Mouse (Mus musculus) right cerebral cortex, adult 2 months (tissue): ENCODE results near the gene Txnl4b.
A peak's percentile ranks its signal among the peaks of the same experiment; 100 is the strongest.

ENCODE experiments used
- DNase-seq, 2 experiments: peaks; one replicate each; pipeline ENCODE4 v3.0.0; 2021 to 2022; ENCODE audit warnings: low spot score in 2 of 2

The Txnl4b gene

DNA sequence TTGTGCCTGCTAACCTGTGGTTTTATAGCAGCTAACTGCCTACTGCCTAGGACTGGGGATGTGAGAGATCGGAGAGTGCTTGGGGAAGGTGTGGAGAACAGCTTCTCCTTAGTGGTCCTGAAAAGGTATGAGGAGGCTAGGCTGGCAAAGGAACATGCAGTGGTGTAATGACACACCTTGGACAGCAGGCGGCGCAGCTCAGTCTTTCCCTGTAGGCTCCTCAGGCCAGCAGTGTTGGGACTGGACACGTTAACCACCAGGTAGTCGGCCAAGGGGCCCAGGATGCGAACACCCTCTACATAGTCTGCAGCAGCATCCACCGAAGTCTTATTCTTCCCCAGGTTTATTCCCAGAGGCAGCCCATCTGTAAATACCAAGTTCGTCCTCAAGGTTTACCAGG, 30.2 kb downstream of the Txnl4b start:
- peak; percentile 39 to 57 for DNase-seq

DNA sequence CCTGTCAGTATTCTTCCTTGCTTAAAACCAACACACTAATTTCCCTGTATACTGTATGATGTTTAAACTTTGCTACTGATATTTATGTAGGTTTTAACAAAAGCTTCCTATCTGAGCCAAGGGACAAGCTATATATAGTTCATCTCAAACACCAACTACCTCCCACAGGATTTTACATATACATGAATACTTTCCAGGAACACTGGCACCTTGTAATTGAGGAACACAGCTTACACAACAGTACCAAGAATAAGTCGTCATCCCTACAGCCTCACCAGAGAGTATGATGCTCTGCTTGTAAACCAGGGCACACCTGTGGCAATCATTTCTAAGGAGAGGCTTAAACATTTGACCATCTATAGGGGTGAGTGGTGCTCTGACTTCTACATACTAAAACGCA, 41.0 kb downstream of the Txnl4b start:
- no peak for DNase-seq

DNA sequence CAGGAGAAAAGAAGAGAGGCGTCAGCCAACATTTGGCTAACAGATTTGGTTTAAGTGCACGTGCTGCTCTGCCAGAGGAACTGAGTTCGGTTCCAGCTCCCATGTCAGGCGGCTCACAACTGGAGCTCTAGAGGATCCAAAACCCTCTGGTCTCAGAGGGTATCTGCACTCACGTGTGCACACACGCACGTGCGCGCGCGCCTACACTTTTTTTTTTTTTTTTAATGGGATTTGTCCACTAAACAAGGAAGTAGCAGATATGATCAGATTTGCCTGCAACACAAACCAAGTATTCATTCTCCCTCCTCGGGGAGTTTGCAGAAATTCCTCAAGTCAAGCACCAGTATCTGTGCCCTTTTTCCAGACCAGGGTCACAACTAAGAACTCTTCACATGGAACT, 42.0 kb downstream of the Txnl4b start:
- DNase-seq = no peak

DNA sequence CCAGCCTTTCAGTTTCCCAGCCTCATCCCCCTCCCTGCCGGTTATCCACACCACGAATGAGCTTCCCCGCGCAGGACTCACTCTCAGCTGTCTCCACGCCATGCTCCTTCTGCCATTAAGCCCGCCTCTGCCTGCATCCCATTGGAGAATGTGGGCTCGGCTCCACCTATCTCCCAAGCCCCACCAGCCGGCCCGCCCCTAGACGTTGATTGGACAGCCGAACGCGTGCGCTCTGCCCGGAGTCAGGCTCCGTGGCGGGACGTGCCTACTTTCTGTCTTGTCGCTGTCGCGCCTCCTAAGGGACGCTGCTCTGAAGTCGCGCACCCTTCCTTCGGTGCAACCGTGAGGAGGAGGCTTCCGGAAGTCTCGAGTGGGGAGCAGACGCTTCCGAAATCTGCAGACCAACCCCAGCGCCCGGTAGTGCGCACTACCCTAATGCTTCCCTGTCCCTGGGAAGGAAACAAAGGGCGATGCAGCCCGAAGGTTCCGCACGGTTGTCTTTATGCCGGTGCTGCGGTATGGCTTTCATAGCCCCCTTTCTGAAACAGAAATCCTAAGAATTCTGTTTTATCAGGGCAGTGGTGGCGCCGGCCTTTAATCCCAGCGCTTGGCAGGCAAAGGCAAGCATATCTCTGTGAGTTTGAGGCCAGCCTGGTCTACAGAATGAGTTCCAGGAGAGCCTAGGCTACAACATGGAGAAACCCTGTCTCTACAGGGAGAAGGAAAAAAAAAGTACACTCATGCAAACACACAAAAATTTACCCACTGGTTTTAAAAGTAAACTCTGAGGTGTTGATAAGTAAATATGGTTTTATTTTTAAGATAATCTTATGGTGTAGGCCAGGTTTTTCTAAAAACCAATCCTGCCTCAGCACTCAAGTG, 42.8 kb downstream of the Txnl4b start, which contains the start of gene Dhodh:
Dhodh (minus strand) TSS at position 403 of the 882 bp plus-strand sequence.
- peak; percentile 95 to 98 for DNase-seq

DNA sequence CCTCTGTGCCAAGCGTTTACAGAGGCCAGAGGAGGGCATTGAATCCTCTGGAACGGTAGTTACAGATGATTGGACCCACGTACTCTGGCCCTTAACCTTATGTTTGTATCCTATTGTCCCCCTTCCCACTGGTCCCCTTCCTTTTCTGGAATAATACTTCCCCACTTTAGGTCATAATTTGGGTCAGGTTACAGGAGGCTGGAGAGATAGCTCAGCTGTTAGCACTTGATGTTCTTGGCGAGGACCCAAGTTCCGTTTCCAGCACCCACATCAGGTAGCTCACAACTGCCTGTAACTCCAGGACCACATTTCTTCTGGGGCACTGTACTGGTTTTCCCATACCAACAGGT, 43.4 kb downstream of the Txnl4b start:
- DNase-seq = no peak

DNA sequence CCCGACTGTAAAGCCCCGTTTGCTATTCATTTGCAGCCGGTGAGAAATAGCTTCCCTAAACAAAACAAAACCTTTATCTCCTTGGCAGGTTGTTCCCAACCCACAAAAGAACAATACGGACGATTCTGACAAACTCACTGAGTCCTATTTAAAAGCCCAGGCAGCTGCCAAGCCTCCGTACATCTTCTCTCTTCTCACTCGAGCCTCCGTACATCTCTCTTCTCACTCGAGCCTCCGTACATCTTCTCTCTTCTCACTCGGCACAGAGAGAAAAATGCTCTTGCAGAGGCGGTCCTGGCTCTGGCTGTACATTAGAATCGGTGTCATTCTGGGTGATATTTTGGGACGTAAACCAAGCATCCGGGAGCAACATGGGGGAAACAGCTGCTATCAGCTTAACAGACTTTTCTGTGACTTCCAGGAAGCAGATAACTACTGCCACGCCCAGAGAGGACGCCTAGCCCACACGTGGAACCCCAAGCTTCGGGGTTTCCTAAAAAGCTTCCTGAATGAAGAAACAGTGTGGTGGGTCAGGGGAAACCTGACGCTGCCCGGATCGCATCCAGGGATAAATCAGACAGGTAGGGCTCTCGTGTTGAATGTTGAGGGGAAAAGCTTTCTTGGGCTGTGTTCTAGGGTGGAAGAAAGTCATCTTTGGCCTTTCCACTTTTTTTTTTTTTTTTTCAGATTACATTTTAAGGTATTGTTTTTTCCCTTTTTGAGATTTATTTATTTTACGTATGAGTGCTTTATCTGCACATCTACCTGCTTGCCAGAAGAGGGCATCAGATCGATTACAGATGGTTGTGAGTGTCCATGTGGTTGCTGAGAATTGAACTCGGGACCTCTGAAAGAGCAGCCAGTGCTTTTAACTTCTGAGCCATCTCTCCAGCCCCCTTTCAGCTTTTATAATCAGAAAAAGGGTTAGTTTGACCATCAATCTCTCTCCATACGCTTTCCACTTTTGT, 48.8 kb downstream of the Txnl4b start, which contains the start of gene Pkd1l3:
Pkd1l3 (plus strand) TSS at position 275 of the 968 bp plus-strand sequence.
- DNase-seq = peak in 1 of 2 experiments; percentile 23

DNA sequence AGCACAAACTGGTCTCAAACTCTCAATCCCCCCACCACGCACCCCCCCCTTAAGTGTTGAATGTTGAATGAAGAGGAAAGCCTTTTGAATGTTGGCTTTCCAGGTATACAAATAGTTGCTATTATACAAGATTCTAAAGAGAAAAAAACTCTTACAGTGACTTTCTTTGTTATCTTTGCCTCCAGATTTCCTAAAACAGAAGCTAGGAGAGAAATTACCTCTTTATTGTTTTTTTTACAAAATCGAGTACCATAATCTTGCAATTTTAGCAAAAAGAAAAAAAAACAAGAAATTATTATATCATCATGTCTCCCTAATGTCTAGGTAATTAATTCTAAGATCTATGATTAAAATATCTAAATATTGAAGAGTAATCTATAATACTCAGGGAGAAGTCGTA, 49.9 kb downstream of the Txnl4b start:
- no peak for DNase-seq
